Mouse (Mus musculus): ENCODE measurements at regions not wholly inside any gene's neighbourhood (a gene's known extent, or its start where the extent isn't known, plus 50 kb on each side); places are given as distances from the start of the nearest gene placed in this dataset.

DNA sequence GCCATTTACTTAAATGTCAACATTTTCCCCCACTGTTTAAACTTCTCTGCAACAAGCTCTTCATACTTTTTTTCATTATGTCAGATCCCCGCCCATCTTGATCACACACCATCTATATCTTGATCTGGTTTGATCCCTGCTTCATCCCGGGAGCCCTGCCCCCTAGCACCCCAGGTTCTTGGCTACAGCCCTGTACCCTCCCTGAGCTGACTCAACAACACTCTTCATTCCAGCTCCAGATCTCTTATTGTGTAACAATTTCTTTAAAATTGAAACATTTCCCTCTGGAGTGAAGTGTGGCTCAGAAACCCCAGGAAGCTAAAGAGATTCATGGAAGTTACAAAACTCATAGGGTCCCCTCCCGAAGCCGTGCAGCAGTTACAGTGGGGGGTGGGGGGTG lies 126.2 kb upstream of the Mast4 start:
- TF ChIP-seq CTCF (IDR thresholded peaks at IDR 0.05; ENCODE audit: control insufficient read depth, insufficient read depth, insufficient read length) (no peak), MAX (IDR thresholded peaks at IDR 0.05) (no peak), USF1 (IDR thresholded peaks at IDR 0.05; ENCODE audit: low read depth) (no peak)
